Mouse (Mus musculus) E14TG2a.4 (cell line): ENCODE results near the gene Zbtb22.

Experiments used
- CTCF ChIP-seq: conservative IDR thresholded peaks from 2 replicates; pipeline ENCODE4 v1.5.1; 2014; ENCODE audit warnings: low read length
- NANOG ChIP-seq: IDR thresholded peaks from 2 replicates; pipeline ENCODE4 v1.6.1; 2014; ENCODE audit warnings: borderline replicate concordance, low read length, mixed read lengths
- POU5F1 ChIP-seq: IDR thresholded peaks from 2 replicates; pipeline ENCODE4 v1.6.1; 2014; ENCODE audit warnings: low read length, borderline replicate concordance

DNA sequence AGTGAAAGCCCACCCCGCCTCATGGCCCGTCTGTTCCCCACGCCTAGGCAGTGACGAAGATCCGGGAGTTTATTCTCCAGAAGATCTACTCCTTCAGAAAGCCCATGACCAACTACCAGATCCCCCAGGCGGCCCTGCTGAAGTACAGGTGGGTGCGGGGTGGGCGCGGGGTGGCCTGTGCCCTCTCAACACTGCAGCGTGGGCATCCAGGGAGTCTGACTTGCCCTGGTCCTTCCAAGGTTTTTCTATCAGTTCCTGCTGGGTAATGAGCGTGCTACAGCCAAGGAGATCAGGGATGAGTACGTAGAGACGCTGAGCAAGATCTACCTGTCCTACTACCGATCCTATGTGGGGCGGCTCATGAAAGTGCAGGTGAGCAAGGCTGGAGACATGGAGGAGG is 44.2 kb downstream of the Zbtb22 start:
- TF ChIP-seq CTCF (no peak), NANOG (no peak), POU5F1 (no peak)
